Mouse (Mus musculus): Measurements from ENCODE around the gene Oxsr1. TPM values are rescaled to one million over a fixed set of nuclear protein-coding genes. Genes with fewer than 3 reads are reported as not detected.

Gene Oxsr1
- polyA plus RNA-seq, 1 experiment from 2014 or later = 14.4 TPM

- Histone ChIP-seq H3K27me3 (ENCODE audit: low read depth, poor library complexity, severe bottlenecking) (no peaks in the 10 kb centered on the region), H3K9me3 (replicated peaks) (no peaks in the 10 kb centered on the region), H3K4me3 (no peak overlapping the region), H3K4me1 (no peaks in the 10 kb centered on the region), H3K27ac (replicated peaks) (no peak overlapping the region), H3K36me3 (peaks cover 91% of the 10 kb centered on the region)
- no peak for DNase-seq (ENCODE audit: low spot score)
- WGBS = 94% methylated on average over 2 of the region's 2 CpGs
Measured at GRCm38 (mm10) chr9:119258785-119259184, 63.4 kb downstream of the Oxsr1 start.

GRCm38 (mm10) chr9:119258128-119258527 lies 64.1 kb downstream of the Oxsr1 start:
- no peak for DNase-seq (ENCODE audit: low spot score)
- no peaks in the 10 kb centered on the region for H3K27me3 ChIP-seq (ENCODE audit: low read depth, poor library complexity, severe bottlenecking)
- no peaks in the 10 kb centered on the region for H3K4me1 ChIP-seq
- H3K27ac ChIP-seq (replicated peaks) = no peak overlapping the region
- H3K9me3 ChIP-seq (replicated peaks) = no peaks in the 10 kb centered on the region
- peaks cover 93% of the 10 kb centered on the region for H3K36me3 ChIP-seq
- WGBS = 87% methylated on average over 5 of the region's 5 CpGs
- H3K4me3 ChIP-seq = no peak overlapping the region

GRCm38 (mm10) chr9:119256161-119256560 lies 66.1 kb downstream of the Oxsr1 start:
- no peak overlapping the region for H3K27ac ChIP-seq (replicated peaks)
- DNase-seq (ENCODE audit: low spot score) = no peak
- peaks cover 91% of the 10 kb centered on the region for H3K36me3 ChIP-seq
- H3K4me3 ChIP-seq = no peak overlapping the region
- H3K27me3 ChIP-seq (ENCODE audit: low read depth, poor library complexity, severe bottlenecking) = no peaks in the 10 kb centered on the region
- WGBS = 97% methylated on average over 12 of the region's 12 CpGs
- H3K9me3 ChIP-seq (replicated peaks) = no peaks in the 10 kb centered on the region
- H3K4me1 ChIP-seq = no peaks in the 10 kb centered on the region

GRCm38 (mm10) chr9:119255096-119255495 lies 67.1 kb downstream of the Oxsr1 start:
- Histone ChIP-seq H3K27me3 (ENCODE audit: low read depth, poor library complexity, severe bottlenecking) (no peaks in the 10 kb centered on the region), H3K4me3 (no peak overlapping the region), H3K27ac (replicated peaks) (no peak overlapping the region), H3K9me3 (replicated peaks) (no peaks in the 10 kb centered on the region), H3K4me1 (no peaks in the 10 kb centered on the region), H3K36me3 (peaks cover 95% of the 10 kb centered on the region)
- no peak for DNase-seq (ENCODE audit: low spot score)
- 98% methylated on average over 1 of the region's 1 CpGs for WGBS

- peaks cover 95% of the 10 kb centered on the region for H3K36me3 ChIP-seq
- 87% methylated on average over 2 of the region's 2 CpGs for WGBS
- no peaks in the 10 kb centered on the region for H3K27me3 ChIP-seq (ENCODE audit: low read depth, poor library complexity, severe bottlenecking)
- no peak for DNase-seq (ENCODE audit: low spot score)
- no peak overlapping the region for H3K27ac ChIP-seq (replicated peaks)
- no peaks in the 10 kb centered on the region for H3K4me1 ChIP-seq
- no peak overlapping the region for H3K4me3 ChIP-seq
- H3K9me3 ChIP-seq (replicated peaks) = no peaks in the 10 kb centered on the region
Measured at GRCm38 (mm10) chr9:119254187-119254586, 68.0 kb downstream of the Oxsr1 start.

- no peaks in the 10 kb centered on the region for H3K27me3 ChIP-seq (ENCODE audit: low read depth, poor library complexity, severe bottlenecking)
- peaks cover 89% of the 10 kb centered on the region for H3K36me3 ChIP-seq
- H3K27ac ChIP-seq (replicated peaks) = no peak overlapping the region
- H3K9me3 ChIP-seq (replicated peaks) = no peaks in the 10 kb centered on the region
- WGBS = 86% methylated on average over 5 of the region's 5 CpGs
- H3K4me1 ChIP-seq = no peaks in the 10 kb centered on the region
- no peak overlapping the region for H3K4me3 ChIP-seq
- DNase-seq (ENCODE audit: low spot score) = no peak
Measured at GRCm38 (mm10) chr9:119247996-119248395, 74.2 kb downstream of the Oxsr1 start.

GRCm38 (mm10) chr9:119246826-119247225 lies 75.4 kb downstream of the Oxsr1 start:
- H3K36me3 ChIP-seq = peaks cover 93% of the 10 kb centered on the region

GRCm38 (mm10) chr9:119243981-119244380 lies 78.2 kb downstream of the Oxsr1 start:
- 92% methylated on average over 3 of the region's 3 CpGs for WGBS
- no peak overlapping the region for H3K27ac ChIP-seq (replicated peaks)
- no peak for DNase-seq (ENCODE audit: low spot score)
- H3K4me1 ChIP-seq = no peaks in the 10 kb centered on the region
- H3K27me3 ChIP-seq (ENCODE audit: low read depth, poor library complexity, severe bottlenecking) = no peaks in the 10 kb centered on the region
- no peak overlapping the region for H3K4me3 ChIP-seq
- no peaks in the 10 kb centered on the region for H3K9me3 ChIP-seq (replicated peaks)
- peaks cover 93% of the 10 kb centered on the region for H3K36me3 ChIP-seq

More at GRCm38 (mm10) chr9:119246826-119247225, 75.4 kb downstream of the Oxsr1 start:
- DNase-seq (ENCODE audit: low spot score) = no peak
- no peaks in the 10 kb centered on the region for H3K27me3 ChIP-seq (ENCODE audit: low read depth, poor library complexity, severe bottlenecking)
- WGBS = 92% methylated on average over 5 of the region's 5 CpGs
- no peaks in the 10 kb centered on the region for H3K4me1 ChIP-seq
- no peak overlapping the region for H3K27ac ChIP-seq (replicated peaks)
- no peak overlapping the region for H3K4me3 ChIP-seq
- no peaks in the 10 kb centered on the region for H3K9me3 ChIP-seq (replicated peaks)

GRCm38 (mm10) chr9:119241169-119241865 lies 80.9 kb downstream of the Oxsr1 start:
- Histone ChIP-seq H3K27ac (replicated peaks) (no peak overlapping the region), H3K36me3 (peaks cover 78% of the 10 kb centered on the region), H3K9me3 (replicated peaks) (no peaks in the 10 kb centered on the region), H3K4me3 (no peak overlapping the region), H3K27me3 (ENCODE audit: low read depth, poor library complexity, severe bottlenecking) (no peaks in the 10 kb centered on the region), H3K4me1 (no peaks in the 10 kb centered on the region)
- 92% methylated on average over 11 of the region's 11 CpGs for WGBS
- DNase-seq (ENCODE audit: low spot score) = no peak

- Histone ChIP-seq H3K9me3 (replicated peaks) (no peaks in the 10 kb centered on the region), H3K36me3 (peaks cover 70% of the 10 kb centered on the region), H3K4me3 (no peak overlapping the region), H3K27ac (replicated peaks) (no peak overlapping the region), H3K27me3 (ENCODE audit: low read depth, poor library complexity, severe bottlenecking) (no peaks in the 10 kb centered on the region), H3K4me1 (no peaks in the 10 kb centered on the region)
- WGBS = 91% methylated on average over 10 of the region's 10 CpGs
- no peak for DNase-seq (ENCODE audit: low spot score)
Measured at GRCm38 (mm10) chr9:119240286-119240997, 81.8 kb downstream of the Oxsr1 start.

GRCm38 (mm10) chr9:119239274-119239673 lies 83.0 kb downstream of the Oxsr1 start:
- Histone ChIP-seq H3K4me1 (no peaks in the 10 kb centered on the region), H3K36me3 (peaks cover 60% of the 10 kb centered on the region)
- 91% methylated on average over 3 of the region's 3 CpGs for WGBS

GRCm38 (mm10) chr9:119238796-119239195 lies 83.4 kb downstream of the Oxsr1 start:
- Histone ChIP-seq H3K4me3 (no peak overlapping the region), H3K9me3 (replicated peaks) (no peaks in the 10 kb centered on the region), H3K36me3 (peaks cover 55% of the 10 kb centered on the region), H3K4me1 (no peaks in the 10 kb centered on the region), H3K27me3 (ENCODE audit: low read depth, poor library complexity, severe bottlenecking) (no peaks in the 10 kb centered on the region), H3K27ac (replicated peaks) (no peak overlapping the region)
- WGBS = 90% methylated on average over 4 of the region's 4 CpGs
- no peak for DNase-seq (ENCODE audit: low spot score)

More at GRCm38 (mm10) chr9:119239274-119239673, 83.0 kb downstream of the Oxsr1 start:
- H3K9me3 ChIP-seq (replicated peaks) = no peaks in the 10 kb centered on the region
- no peak overlapping the region for H3K27ac ChIP-seq (replicated peaks)
- no peaks in the 10 kb centered on the region for H3K27me3 ChIP-seq (ENCODE audit: low read depth, poor library complexity, severe bottlenecking)
- DNase-seq (ENCODE audit: low spot score) = no peak
- H3K4me3 ChIP-seq = no peak overlapping the region

- no peaks in the 10 kb centered on the region for H3K9me3 ChIP-seq (replicated peaks)
- peaks cover 3% of the 10 kb centered on the region for H3K36me3 ChIP-seq
- 94% methylated on average over 7 of the region's 7 CpGs for whole genome bisulfite sequencing
- no peaks in the 10 kb centered on the region for H3K27me3 ChIP-seq (ENCODE audit: low read depth, poor library complexity, severe bottlenecking)
- H3K4me1 ChIP-seq = no peaks in the 10 kb centered on the region
- no peak overlapping the region for H3K4me3 ChIP-seq
- DNase-seq (ENCODE audit: low spot score) = no peak
- no peak overlapping the region for H3K27ac ChIP-seq (replicated peaks)
Measured at GRCm38 (mm10) chr9:119231552-119231951, 90.7 kb downstream of the Oxsr1 start.
